Mouse (Mus musculus) erythroblast, embryonic 14.5 days (primary cell): ENCODE measurements around the gene Prkcb. TPM values are rescaled to one million over a fixed set of nuclear protein-coding genes. Genes with fewer than 3 reads are reported as not detected.

Source experiments
- H3K27me3 ChIP-seq: 2 replicates; pipeline ENCODE4 v1.6.1; 2012; ENCODE audit warnings: inconsistent platforms; ENCODE audit not compliant: control insufficient read depth
- H3K36me3 ChIP-seq: 2 replicates; pipeline ENCODE4 v1.6.1; 2012; ENCODE audit warnings: mild to moderate bottlenecking, inconsistent platforms; ENCODE audit not compliant: control insufficient read depth
- H3K4me1 ChIP-seq: 2 replicates; pipeline ENCODE4 v1.6.1; 2012; ENCODE audit warnings: inconsistent platforms; ENCODE audit not compliant: control insufficient read depth
- H3K4me3 ChIP-seq: replicated peaks from 2 replicates; pipeline ENCODE3; 2012; ENCODE audit warnings: moderate library complexity, mild to moderate bottlenecking, inconsistent platforms
- H3K9me3 ChIP-seq: 2 replicates; pipeline ENCODE4 v1.6.1; 2012; ENCODE audit warnings: low read length, inconsistent platforms, mixed read lengths; ENCODE audit not compliant: control insufficient read depth
- GATA1 ChIP-seq: IDR thresholded peaks from 2 replicates; pipeline ENCODE4 v1.6.1; 2012; ENCODE audit warnings: low read length, inconsistent platforms, mixed read lengths
- TAL1 ChIP-seq: IDR thresholded peaks from 3 replicates; pipeline ENCODE4 v1.6.1; 2012; ENCODE audit warnings: low read length, inconsistent platforms, mixed read lengths
- polyA plus RNA-seq: library from polyadenylated mRNA; stranded (reverse); fragments of >175 nt; gene quantifications from 2 replicates; pipeline ENCODE4 v1.2.3, GENCODE M21; 2012

Prkcb gene
- polyA plus RNA-seq, 1 experiment, result not detected

- TF ChIP-seq GATA1 (no peak), TAL1 (no peak)
- H3K4me1 ChIP-seq, result peaks cover 4% of the 10 kb centered on the region
- peaks cover 41% of the 10 kb centered on the region for H3K27me3 ChIP-seq
- no peaks in the 10 kb centered on the region; the same call in 1 of the 2 replicates for H3K9me3 ChIP-seq
- H3K36me3 ChIP-seq, result no peaks in the 10 kb centered on the region
- no peak overlapping the region for H3K4me3 ChIP-seq
Measured at GRCm38 (mm10) chr7:122287217-122287616, 1.3 kb upstream of the Prkcb start.

DNA sequence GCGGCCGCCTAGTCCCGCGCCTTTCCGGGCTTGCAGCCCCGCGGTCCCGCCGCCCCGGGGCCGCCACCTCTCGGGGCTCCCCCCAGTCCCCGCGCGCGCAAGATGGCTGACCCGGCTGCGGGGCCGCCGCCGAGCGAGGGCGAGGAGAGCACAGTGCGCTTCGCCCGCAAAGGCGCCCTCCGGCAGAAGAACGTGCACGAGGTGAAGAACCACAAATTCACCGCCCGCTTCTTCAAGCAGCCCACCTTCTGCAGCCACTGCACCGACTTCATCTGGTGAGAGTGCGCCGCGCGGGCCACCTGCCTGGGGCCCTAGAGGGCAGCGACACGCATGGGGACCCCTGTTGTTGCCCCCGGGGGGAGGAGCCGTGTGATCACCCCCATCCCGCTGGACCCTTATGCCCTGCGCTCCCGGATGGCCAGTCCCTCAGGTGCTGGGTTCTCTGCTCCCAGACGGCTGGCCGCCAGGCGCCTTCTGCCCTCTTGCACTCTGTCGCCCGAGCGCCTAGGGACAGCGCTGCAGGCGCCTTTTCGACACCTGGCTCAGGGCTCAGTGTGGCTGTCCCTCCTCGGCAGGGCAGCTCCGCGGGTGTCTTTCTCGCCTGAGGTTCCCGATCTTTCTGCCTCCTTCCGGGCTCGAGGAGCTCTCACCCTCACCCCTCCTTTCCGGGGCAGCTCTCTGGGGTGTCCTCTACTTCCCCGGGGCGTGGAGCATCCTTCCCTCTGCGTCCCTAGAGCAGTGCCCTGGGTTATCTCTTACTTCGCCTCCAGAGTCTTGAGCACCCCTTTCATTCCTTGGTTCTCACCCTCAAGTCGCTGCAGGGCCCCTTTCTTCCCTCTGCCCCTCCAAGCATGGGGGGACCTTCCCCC lies 926 bp downstream of the Prkcb start:
- TF ChIP-seq GATA1 (no peak), TAL1 (no peak)
- Histone ChIP-seq H3K9me3 (no peaks in the 10 kb centered on the region; the same call in 1 of the 2 replicates), H3K36me3 (no peaks in the 10 kb centered on the region), H3K27me3 (peaks cover 41% of the 10 kb centered on the region), H3K4me3 (peak overlapping the region; percentile 38), H3K4me1 (peaks cover 4% of the 10 kb centered on the region)

DNA sequence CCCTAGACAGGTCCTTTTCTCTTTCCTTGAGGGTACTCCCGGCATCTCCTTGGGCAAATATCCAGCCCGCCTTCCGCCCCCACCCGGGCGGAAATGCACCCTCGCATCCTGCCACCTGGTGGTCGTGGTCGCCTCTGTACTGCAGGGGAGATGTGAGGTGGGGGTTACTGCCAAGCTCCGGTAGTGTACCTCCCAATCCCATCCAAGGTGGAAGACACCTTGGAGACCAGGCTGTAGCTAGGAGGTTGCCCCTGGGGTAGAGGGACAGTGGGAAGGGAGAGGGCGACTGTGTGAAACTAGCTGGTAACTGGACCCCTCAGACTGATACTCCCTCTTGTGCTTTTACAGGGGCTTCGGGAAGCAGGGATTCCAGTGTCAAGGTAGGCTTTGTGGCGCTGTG lies 1.6 kb downstream of the Prkcb start:
- Histone ChIP-seq H3K4me3 (no peak overlapping the region), H3K36me3 (no peaks in the 10 kb centered on the region), H3K9me3 (no peaks in the 10 kb centered on the region; the same call in 1 of the 2 replicates), H3K4me1 (peaks cover 4% of the 10 kb centered on the region), H3K27me3 (peaks cover 41% of the 10 kb centered on the region)
- TF ChIP-seq TAL1 (no peak), GATA1 (no peak)

DNA sequence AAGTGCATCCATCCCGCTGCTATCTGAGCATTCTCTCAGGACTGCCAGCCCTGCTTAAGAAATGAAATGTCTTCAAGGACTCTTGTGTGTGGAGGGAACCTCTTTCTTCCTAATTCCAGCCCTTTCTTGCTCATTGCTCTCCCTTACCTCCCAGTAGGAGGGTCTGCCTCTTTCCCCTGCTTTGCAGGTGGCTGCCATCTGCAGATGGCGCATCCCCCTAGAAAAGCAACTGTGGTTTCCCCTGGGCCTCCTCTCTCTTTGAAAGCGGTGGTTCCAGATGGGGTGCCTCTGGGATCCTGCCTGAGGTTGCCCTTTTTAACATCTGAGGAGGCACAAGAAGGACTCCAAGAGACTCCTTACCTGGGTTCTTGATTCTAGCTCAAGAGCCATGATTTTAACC lies 2.2 kb downstream of the Prkcb start:
- TF ChIP-seq TAL1, result no peak
- no peak for TF ChIP-seq GATA1
- Histone ChIP-seq H3K4me1 (peaks cover 4% of the 10 kb centered on the region), H3K4me3 (no peak overlapping the region), H3K9me3 (no peaks in the 10 kb centered on the region; the same call in 1 of the 2 replicates), H3K36me3 (no peaks in the 10 kb centered on the region), H3K27me3 (peaks cover 41% of the 10 kb centered on the region)

DNA sequence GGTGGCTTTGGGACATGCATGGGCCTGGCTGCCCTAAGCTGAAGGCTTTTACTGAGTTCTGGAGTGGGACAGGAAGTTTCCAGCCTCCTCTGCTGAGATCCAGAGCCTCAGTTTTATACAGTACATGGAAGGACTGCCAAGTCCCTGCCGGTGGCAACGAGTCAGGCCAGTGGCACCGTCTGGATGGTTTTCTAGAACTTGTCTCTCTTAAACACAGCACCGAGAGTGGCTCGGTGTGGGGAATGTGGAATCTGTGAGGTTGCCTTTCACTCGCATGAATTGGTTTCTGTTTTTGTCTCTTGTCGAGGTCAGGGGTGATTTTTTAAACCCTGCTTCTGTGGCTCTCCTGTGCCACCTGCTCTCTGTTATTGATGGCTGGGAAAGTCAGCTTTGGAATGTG lies 3.6 kb downstream of the Prkcb start:
- Histone ChIP-seq H3K4me3 (no peak overlapping the region), H3K4me1 (peaks cover 4% of the 10 kb centered on the region), H3K9me3 (no peaks in the 10 kb centered on the region; the same call in 1 of the 2 replicates), H3K36me3 (no peaks in the 10 kb centered on the region), H3K27me3 (peaks cover 41% of the 10 kb centered on the region)
- no peak for TF ChIP-seq TAL1
- no peak for TF ChIP-seq GATA1

DNA sequence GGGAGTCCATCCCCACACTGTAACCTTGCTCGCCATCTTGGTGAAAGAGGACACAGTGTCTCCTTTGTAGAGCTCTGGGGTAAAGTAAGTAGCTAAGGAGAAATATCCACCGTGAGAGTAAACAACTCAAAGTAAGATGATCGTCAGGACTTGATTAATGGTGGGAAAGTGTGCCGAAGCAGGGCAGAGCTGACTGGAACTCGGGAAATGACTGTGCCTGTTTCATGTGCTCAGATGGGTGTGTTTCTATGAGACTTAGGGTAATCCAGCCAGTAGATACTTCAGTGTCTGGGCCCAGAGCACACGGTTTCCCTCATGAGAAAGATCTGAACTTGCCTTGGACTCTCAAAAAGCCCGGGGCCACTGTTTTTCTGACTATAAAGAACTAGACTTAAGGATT lies 5.6 kb downstream of the Prkcb start:
- TF ChIP-seq GATA1 (no peak), TAL1 (no peak)
- Histone ChIP-seq H3K9me3 (no peaks in the 10 kb centered on the region), H3K27me3 (peaks cover 24% of the 10 kb centered on the region), H3K4me3 (no peak overlapping the region), H3K36me3 (no peaks in the 10 kb centered on the region), H3K4me1 (peaks cover 4% of the 10 kb centered on the region)

- Histone ChIP-seq H3K4me3 (no peak overlapping the region), H3K4me1 (no peaks in the 10 kb centered on the region), H3K9me3 (no peaks in the 10 kb centered on the region), H3K27me3 (peaks cover 12% of the 10 kb centered on the region), H3K36me3 (no peaks in the 10 kb centered on the region)
- no peak for TF ChIP-seq TAL1
- TF ChIP-seq GATA1, result no peak
Measured at GRCm38 (mm10) chr7:122295363-122295762, 6.8 kb downstream of the Prkcb start.

DNA sequence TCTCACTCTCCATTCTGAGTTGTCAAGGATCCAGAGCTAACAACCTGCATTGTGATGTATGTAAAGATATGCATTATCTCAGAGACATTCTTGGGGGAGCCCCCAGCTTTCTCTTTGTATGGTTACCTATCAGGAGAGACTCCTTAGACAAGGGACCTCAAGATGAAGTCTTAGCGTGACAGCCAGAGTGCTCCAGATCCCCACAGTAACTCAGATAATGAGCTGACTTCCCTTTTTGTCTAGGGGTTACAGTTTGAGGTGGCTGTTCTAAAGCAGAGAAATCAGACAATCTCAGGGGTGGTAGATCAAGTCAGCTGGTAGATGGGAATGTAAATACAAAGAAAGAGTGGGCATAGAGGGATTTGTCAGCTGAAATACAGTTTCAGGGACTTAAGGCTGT lies 7.8 kb downstream of the Prkcb start:
- no peaks in the 10 kb centered on the region for H3K4me1 ChIP-seq
- peaks cover 4% of the 10 kb centered on the region; the same call in 1 of the 2 replicates for H3K27me3 ChIP-seq
- H3K4me3 ChIP-seq, result no peak overlapping the region
- H3K36me3 ChIP-seq, result no peaks in the 10 kb centered on the region
- H3K9me3 ChIP-seq, result peaks cover 4% of the 10 kb centered on the region; the same call in 1 of the 2 replicates
- no peak for TF ChIP-seq TAL1
- no peak for TF ChIP-seq GATA1

DNA sequence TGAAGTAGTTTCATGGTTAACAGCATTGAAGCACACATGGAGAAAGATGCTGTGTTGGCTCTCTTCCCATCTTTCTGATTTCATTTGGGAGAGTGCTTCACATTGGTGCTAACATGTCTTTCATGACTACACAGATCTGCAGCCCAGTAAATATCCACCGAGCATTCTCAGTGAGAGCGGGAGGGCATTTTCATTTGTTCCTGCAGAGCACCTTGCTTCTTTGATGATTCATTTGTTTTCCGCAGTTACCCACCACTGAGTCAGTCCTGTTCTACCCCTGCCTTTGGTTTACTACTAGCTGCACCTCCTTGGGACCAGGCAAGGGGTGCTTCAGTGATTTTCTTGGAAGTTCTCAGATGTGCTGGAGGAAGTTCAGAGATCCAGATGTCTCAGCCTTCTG lies 8.3 kb downstream of the Prkcb start:
- H3K36me3 ChIP-seq, result no peaks in the 10 kb centered on the region
- H3K27me3 ChIP-seq, result peaks cover 1% of the 10 kb centered on the region; the same call in 1 of the 2 replicates
- H3K9me3 ChIP-seq, result peaks cover 4% of the 10 kb centered on the region; the same call in 1 of the 2 replicates
- no peak overlapping the region for H3K4me3 ChIP-seq
- H3K4me1 ChIP-seq, result no peaks in the 10 kb centered on the region
- no peak for TF ChIP-seq GATA1
- no peak for TF ChIP-seq TAL1

- TF ChIP-seq GATA1, result no peak
- no peak for TF ChIP-seq TAL1
- no peak overlapping the region for H3K4me3 ChIP-seq
- no peaks in the 10 kb centered on the region for H3K36me3 ChIP-seq
- H3K27me3 ChIP-seq, result no peaks in the 10 kb centered on the region
- H3K4me1 ChIP-seq, result no peaks in the 10 kb centered on the region
- H3K9me3 ChIP-seq, result peaks cover 4% of the 10 kb centered on the region; the same call in 1 of the 2 replicates
Measured at GRCm38 (mm10) chr7:122297627-122298026, 9.1 kb downstream of the Prkcb start.
